Mouse (Mus musculus) midbrain, embryonic 14.5 days (tissue): Measurements from ENCODE around the gene Gtf3c4. TPM values are rescaled to one million over a fixed set of nuclear protein-coding genes. Genes with fewer than 3 reads are reported as not detected.

ENCODE experiments used
- polyA plus RNA-seq: library from polyadenylated mRNA; unstranded; fragments of >200 nt; fragmentation: Nextera tagmentation; extraction: Ambion mirVana; gene quantifications from 2 replicates; pipeline ENCODE4 v1.2.1, GENCODE M21; 2014

Gene Gtf3c4
- polyA plus RNA-seq, 1 experiment from 2014 or later = 38.5 TPM

Other genes starting within 250 kb of the Gtf3c4 start
- 0.12 TPM in 1 of 2 replicates, not detected in the other for gene Gfi1b, start 218.4 kb downstream of the Gtf3c4 start, polyA plus RNA-seq
- 23.0 and 32.9 TPM in 2 replicates for gene Tsc1, start 199.1 kb downstream of the Gtf3c4 start, polyA plus RNA-seq
- 1.1 and 1.6 TPM in 2 replicates for gene Spaca9, start 140.6 kb downstream of the Gtf3c4 start, polyA plus RNA-seq
- gene Ak8, start 140.2 kb downstream of the Gtf3c4 start, polyA plus RNA-seq = 3.0 and 4.3 TPM in 2 replicates
- 11.8 and 14.4 TPM in 2 replicates for gene Ddx31, start within 50 bp of the Gtf3c4 start, polyA plus RNA-seq
- 58.4 and 61.6 TPM in 2 replicates for gene Barhl1, start 76.3 kb upstream of the Gtf3c4 start, polyA plus RNA-seq
- 1.1 and 1.3 TPM in 2 replicates for gene Cfap77, start 214.7 kb upstream of the Gtf3c4 start, polyA plus RNA-seq
- 6.9 and 7.4 TPM in 2 replicates for gene Ttf1, start 219.9 kb upstream of the Gtf3c4 start, polyA plus RNA-seq